Mouse (Mus musculus) hindbrain, embryonic 12.5 days (tissue): ENCODE results near the gene Arhgap27. TPM values are rescaled to one million over a fixed set of nuclear protein-coding genes. Genes with fewer than 3 reads are reported as not detected.

Source experiments
- ATAC-seq: fragments of 200-750 bp; cut with Nextera tagmentation; 2 replicates; pipeline ENCODE4 v1.8.0; 2017; ENCODE audit warnings: moderate TSS enrichment; ENCODE audit not compliant: low FRiP score
- H3K27ac ChIP-seq: fragments of 300-500 bp; sonication (generic); 2 replicates; pipeline ENCODE4 v1.5.1; 2016; ENCODE audit warnings: mild to moderate bottlenecking
- H3K27me3 ChIP-seq: fragments of 300-500 bp; sonication (generic); 2 replicates; pipeline ENCODE4 v1.6.1; 2016; ENCODE audit warnings: mild to moderate bottlenecking
- H3K36me3 ChIP-seq: fragments of 300-500 bp; sonication (generic); 2 replicates; pipeline ENCODE4 v1.6.1; 2016; ENCODE audit warnings: mild to moderate bottlenecking
- H3K4me1 ChIP-seq: fragments of 300-500 bp; sonication (generic); 2 replicates; pipeline ENCODE4 v1.6.1; 2016
- H3K4me2 ChIP-seq: fragments of 300-500 bp; sonication (generic); replicated peaks from 2 replicates; pipeline ENCODE4 v1.6.1; 2016; ENCODE audit warnings: mild to moderate bottlenecking
- H3K4me3 ChIP-seq: fragments of 300-500 bp; sonication (generic); 2 replicates; pipeline ENCODE4 v1.5.1; 2016; ENCODE audit warnings: mild to moderate bottlenecking
- H3K9ac ChIP-seq: fragments of 300-500 bp; sonication (generic); 2 replicates; pipeline ENCODE4 v1.6.1; 2016; ENCODE audit warnings: mild to moderate bottlenecking, moderate library complexity
- H3K9me3 ChIP-seq: fragments of 300-500 bp; sonication (generic); replicated peaks from 2 replicates; pipeline ENCODE4 v1.6.1; 2016; ENCODE audit warnings: mild to moderate bottlenecking
- WGBS: fragments of 180-500 bp; shearing (Covaris S2); methylation state at CpG from one replicate; pipeline ENCODE4 v1.1.7; 2016; 5-methylcytosine and 5-hydroxymethylcytosine counted together
- polyA plus RNA-seq: library from polyadenylated mRNA; unstranded; fragments of >200 nt; fragmentation: Nextera tagmentation; extraction: Ambion mirVana; gene quantifications from 2 replicates; pipeline ENCODE4 v1.2.1, GENCODE M21; 2016

The Arhgap27 gene
- polyA plus RNA-seq, 1 experiment from 2014 or later = 5.9 TPM

DNA sequence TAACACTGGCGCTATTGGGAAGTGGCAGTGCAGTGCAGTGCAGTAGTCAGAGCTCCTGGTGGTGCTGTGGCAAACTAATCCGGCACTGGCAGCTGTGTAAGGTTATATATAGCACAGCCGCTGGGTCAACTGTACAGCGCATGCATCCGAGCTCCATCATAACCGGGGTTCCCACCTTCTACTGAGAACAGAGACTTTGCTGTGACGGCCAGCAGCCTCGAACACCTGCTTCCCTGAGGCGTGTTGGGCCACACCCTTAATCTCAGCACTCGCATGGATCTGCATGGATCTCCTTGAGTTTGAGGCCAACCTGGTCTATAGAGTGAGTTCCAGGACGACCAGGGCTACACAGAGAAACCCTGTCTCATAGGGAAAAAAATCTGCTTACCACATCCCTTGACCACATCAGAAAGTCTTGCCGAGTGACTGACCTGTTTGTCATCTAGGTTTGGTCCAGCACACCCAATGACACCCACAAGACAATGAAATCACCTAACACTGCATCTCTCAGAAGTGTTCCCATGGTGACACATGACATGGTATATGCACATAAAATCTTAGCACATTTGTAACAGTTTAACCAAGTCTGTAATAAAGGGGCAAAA is 12.7 kb downstream of the Arhgap27 start:
- 91% methylated on average over 12 of the region's 12 CpGs for WGBS
- no peak overlapping the region for H3K27ac ChIP-seq
- no peak for ATAC-seq
- H3K9ac ChIP-seq = no peak overlapping the region
- H3K27me3 ChIP-seq = peaks cover 9% of the 10 kb centered on the region
- no peak overlapping the region for H3K4me3 ChIP-seq
- peaks cover 6% of the 10 kb centered on the region; the same call in 1 of the 2 replicates for H3K4me1 ChIP-seq
- no peaks in the 10 kb centered on the region for H3K36me3 ChIP-seq
- H3K4me2 ChIP-seq = no peak overlapping the region
- H3K9me3 ChIP-seq = 0 out of 2 replicates have a peak, but pooled peaks cover 9% of the 10 kb centered on the region

DNA sequence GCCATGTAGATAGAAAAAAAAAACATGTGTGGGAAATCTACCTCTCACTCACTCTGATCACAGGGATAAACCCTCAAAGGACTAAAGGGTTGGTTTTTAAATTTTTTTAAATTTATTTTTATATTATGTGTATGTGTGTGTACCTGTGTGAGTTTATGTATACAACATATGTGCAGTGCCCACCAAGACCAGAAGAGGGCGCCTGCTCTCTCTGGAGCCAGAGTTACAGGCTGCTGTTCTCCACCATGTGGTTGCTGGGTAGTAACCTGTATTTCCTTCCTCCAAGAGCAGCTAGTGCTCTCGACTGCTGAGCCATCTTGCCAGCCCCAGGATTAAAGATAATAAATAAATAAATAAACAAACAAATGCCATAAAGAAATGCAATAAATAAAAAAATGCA is 13.8 kb downstream of the Arhgap27 start:
- Histone ChIP-seq H3K4me3 (no peak overlapping the region), H3K27me3 (peaks cover 4% of the 10 kb centered on the region; the same call in 1 of the 2 replicates), H3K36me3 (no peaks in the 10 kb centered on the region), H3K9ac (no peak overlapping the region), H3K9me3 (0 out of 2 replicates have a peak, but pooled peaks cover 9% of the 10 kb centered on the region), H3K4me1 (no peaks in the 10 kb centered on the region), H3K4me2 (no peak overlapping the region), H3K27ac (no peak overlapping the region)
- ATAC-seq = no peak
- WGBS = 79% methylated on average over 2 of the region's 2 CpGs

DNA sequence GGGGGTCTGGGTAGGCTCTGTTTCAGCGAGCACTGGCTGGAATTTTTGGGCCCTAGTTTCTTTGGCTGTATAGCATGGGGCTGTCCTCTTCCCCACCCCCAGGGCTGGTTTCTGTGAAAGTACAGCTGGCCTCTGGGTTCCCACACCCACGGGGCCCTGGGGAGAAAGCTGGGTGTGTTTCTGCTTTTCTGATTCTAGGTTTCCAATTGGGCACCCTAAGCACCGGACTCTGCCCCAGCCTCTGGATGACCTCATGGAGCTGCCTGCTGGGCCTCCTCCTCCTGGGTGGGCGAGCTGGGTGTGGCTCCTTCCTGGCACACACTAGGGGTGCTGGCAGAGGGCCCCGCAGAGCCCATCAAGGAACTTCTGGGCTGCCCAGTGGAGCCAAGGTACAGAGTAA is 16.8 kb downstream of the Arhgap27 start:
- H3K4me1 ChIP-seq = no peaks in the 10 kb centered on the region
- WGBS = 78% methylated on average over 5 of the region's 5 CpGs
- H3K27ac ChIP-seq = no peak overlapping the region
- ATAC-seq = no peak
- no peaks in the 10 kb centered on the region for H3K36me3 ChIP-seq
- H3K27me3 ChIP-seq = peaks cover 9% of the 10 kb centered on the region; the same call in 1 of the 2 replicates
- no peak overlapping the region for H3K9ac ChIP-seq
- no peaks in the 10 kb centered on the region for H3K9me3 ChIP-seq
- H3K4me2 ChIP-seq = no peak overlapping the region
- no peak overlapping the region for H3K4me3 ChIP-seq

DNA sequence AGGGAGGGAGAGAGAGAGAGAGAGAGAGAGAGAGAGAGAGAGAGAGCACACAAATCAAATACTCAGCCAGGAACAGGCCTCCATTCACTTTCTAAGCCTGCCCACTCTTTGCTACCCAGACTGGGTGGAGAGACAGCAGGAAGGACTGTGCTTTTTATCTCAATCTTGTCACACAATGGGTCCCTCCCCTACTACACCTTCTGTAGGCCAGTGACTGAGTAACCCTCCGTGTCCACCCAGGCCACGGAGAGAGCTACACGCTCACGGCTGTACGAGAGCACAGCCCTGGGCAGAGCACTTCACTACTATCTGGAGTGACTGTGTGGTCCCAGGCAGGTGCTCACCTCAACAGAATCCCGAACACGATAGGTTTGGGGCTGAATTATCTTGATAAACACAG is 17.3 kb downstream of the Arhgap27 start:
- no peak for ATAC-seq
- H3K9me3 ChIP-seq = no peaks in the 10 kb centered on the region
- no peak overlapping the region for H3K9ac ChIP-seq
- no peaks in the 10 kb centered on the region for H3K4me1 ChIP-seq
- H3K27me3 ChIP-seq = peaks cover 9% of the 10 kb centered on the region; the same call in 1 of the 2 replicates
- H3K4me3 ChIP-seq = no peak overlapping the region
- H3K4me2 ChIP-seq = no peak overlapping the region
- 77% methylated on average over 7 of the region's 7 CpGs for WGBS
- no peak overlapping the region for H3K27ac ChIP-seq
- H3K36me3 ChIP-seq = no peaks in the 10 kb centered on the region

DNA sequence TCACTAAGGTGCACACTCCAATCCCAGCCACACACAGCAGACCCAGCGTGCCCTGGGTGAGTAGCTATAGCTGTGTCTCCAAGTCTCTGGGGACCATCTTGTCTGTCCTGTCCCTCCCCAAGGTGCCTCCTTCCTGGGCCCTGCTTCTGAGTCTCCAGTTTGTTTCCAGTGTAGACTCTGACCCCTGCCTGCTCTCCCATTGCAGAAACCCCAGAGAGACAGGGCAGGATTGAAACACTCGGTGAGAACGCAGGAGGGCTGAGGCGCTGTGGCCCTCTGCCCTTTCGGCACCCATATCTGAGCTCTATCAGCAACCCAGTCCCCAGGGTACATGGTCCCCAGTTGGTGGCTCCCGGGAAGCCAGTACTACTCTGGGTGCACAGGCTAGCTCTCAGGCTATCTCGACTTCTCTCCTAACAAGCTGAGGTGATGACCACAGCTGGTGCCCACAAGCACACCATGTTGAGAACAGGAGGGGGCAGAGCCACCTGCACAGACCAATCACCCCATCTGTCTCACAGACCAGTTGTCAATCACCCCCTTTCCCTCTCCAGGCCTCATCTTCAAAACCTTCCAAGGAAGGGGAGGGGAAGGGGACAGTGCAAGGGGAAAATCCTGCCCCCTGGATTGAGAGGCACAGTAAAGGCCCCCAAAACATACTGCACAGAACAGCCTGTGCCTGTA is 17.9 kb downstream of the Arhgap27 start:
- Histone ChIP-seq H3K27ac (no peak overlapping the region), H3K36me3 (no peaks in the 10 kb centered on the region), H3K27me3 (peaks cover 9% of the 10 kb centered on the region; the same call in 1 of the 2 replicates), H3K4me1 (0 out of 2 replicates have a peak, but pooled peaks cover 2% of the 10 kb centered on the region), H3K4me2 (no peak overlapping the region), H3K9ac (no peak overlapping the region), H3K4me3 (no peak overlapping the region), H3K9me3 (no peaks in the 10 kb centered on the region)
- ATAC-seq = no peak
- 86% methylated on average over 7 of the region's 7 CpGs for WGBS

DNA sequence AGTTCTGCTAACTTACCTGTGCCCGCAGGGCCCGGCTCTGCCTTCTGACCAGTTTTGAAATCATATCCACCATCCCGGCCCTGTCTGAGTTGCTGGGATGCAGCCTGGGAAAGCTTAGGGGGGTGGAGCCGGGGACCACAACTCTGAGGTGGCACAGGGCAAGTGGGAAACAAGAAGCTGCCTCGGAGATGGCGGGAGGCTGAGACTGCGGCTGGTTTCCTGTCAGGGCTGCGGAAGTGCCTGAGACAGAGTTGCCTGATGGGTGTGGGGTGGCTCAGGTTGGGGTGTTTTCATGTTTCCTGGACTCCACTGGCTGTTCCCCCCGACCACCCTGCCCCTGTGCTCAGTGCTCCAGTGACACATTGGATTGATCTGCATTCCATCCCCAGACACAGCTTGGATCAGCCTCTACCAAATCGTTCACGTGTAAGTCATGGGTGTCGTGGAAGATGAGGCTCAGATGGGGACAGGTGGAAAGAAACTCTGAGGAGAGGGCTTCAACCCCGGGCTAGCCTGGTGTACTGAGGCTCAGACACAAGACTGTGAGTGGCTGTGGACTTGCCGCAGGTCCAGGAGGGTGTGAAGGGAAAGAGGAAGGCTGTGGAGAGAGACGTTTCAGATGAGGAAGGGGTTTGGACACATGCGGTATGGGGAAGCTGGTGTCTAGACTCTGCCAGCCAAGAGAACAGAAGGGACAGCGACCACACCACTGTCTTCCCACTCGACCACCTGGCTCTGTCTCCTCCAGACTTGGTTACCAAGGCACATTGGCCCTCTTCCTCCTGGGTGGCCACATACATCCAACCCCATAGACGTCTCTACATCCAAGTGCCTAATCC is 18.8 kb downstream of the Arhgap27 start:
- Histone ChIP-seq H3K9me3 (no peaks in the 10 kb centered on the region), H3K27ac (no peak overlapping the region), H3K9ac (no peak overlapping the region), H3K4me3 (no peak overlapping the region), H3K4me1 (0 out of 2 replicates have a peak, but pooled peaks cover 5% of the 10 kb centered on the region), H3K27me3 (peaks cover 9% of the 10 kb centered on the region; the same call in 1 of the 2 replicates), H3K36me3 (no peaks in the 10 kb centered on the region), H3K4me2 (no peak overlapping the region)
- ATAC-seq = no peak
- WGBS = 77% methylated on average over 19 of the region's 19 CpGs

DNA sequence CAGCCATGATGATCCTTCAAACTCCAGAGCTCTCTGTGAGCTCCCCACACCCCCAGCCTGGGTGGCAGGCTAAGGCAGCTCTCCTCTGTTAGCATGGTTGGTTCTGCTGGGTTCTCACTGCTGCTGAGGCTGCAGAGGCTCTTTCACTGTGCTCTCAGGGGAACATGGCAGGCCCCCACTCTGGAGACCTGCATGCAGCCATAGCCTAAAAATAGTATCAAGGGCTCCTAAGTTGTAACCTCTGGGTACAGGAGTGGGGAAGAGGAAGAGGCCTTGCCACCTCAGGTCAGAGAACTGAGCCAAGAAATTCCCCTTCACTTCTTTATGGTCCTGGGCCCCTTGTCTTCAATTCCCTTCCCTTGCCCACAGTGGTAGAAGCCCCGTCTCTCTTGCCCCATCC is 19.6 kb downstream of the Arhgap27 start:
- H3K9ac ChIP-seq = no peak overlapping the region
- H3K27me3 ChIP-seq = peaks cover 9% of the 10 kb centered on the region; the same call in 1 of the 2 replicates
- H3K4me3 ChIP-seq = no peak overlapping the region
- no peak overlapping the region for H3K4me2 ChIP-seq
- H3K4me1 ChIP-seq = 0 out of 2 replicates have a peak, but pooled peaks cover 9% of the 10 kb centered on the region
- H3K36me3 ChIP-seq = no peaks in the 10 kb centered on the region
- WGBS = 69% methylated on average over 1 of the region's 1 CpGs
- H3K9me3 ChIP-seq = no peaks in the 10 kb centered on the region
- ATAC-seq = no peak
- no peak overlapping the region for H3K27ac ChIP-seq

DNA sequence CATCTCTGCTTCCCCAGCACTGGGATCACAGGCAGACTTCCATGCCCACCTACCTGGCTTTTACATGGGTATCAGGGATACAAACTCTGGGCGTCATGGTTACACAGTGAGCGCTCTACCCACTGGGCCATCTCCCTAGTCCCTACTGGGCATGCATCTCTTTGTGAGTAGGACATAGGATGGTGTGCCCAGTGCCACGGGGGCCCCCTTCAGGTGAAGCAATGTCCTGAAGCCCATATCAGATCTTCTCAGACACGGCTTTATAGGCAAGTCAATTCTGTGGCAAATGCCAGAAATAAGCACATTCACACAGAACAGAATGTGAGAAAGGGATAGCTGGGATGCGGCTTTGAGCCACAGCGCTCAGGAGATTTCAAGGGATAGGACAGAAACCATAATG is 20.4 kb downstream of the Arhgap27 start:
- H3K27me3 ChIP-seq = peaks cover 9% of the 10 kb centered on the region; the same call in 1 of the 2 replicates
- 83% methylated on average over 6 of the region's 6 CpGs for WGBS
- H3K4me1 ChIP-seq = 0 out of 2 replicates have a peak, but pooled peaks cover 9% of the 10 kb centered on the region
- no peak overlapping the region for H3K27ac ChIP-seq
- H3K9me3 ChIP-seq = no peaks in the 10 kb centered on the region
- no peak overlapping the region for H3K9ac ChIP-seq
- H3K4me3 ChIP-seq = no peak overlapping the region
- H3K4me2 ChIP-seq = no peak overlapping the region
- ATAC-seq = no peak
- H3K36me3 ChIP-seq = no peaks in the 10 kb centered on the region

DNA sequence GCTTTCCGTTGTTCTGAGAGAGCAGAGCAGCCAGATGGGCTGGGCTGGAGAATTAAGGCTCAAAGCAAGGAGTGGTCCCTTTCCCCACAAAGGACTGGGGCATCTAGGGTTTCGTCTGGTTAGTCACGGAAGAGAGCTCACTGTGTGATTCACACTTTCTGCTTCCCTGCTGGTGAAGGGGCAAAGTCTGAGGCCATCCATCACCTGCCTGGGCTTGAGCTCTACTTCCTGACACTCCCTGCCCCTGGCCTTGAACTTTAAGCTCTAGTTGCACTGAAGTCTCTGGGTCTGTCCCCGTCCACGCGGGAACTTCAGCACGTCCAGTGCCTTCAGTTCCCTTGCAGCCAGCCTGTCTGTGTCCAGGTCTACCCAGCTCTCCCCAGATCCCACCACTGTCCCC is 22.8 kb downstream of the Arhgap27 start:
- no peak overlapping the region for H3K9ac ChIP-seq
- no peak for ATAC-seq
- H3K4me2 ChIP-seq = no peak overlapping the region
- no peak overlapping the region for H3K27ac ChIP-seq
- 43% methylated on average over 7 of the region's 7 CpGs for WGBS
- H3K4me3 ChIP-seq = no peak overlapping the region
- 0 out of 2 replicates have a peak, but pooled peaks cover 9% of the 10 kb centered on the region for H3K4me1 ChIP-seq
- no peaks in the 10 kb centered on the region for H3K9me3 ChIP-seq
- peaks cover 5% of the 10 kb centered on the region; the same call in 1 of the 2 replicates for H3K27me3 ChIP-seq
- H3K36me3 ChIP-seq = no peaks in the 10 kb centered on the region

DNA sequence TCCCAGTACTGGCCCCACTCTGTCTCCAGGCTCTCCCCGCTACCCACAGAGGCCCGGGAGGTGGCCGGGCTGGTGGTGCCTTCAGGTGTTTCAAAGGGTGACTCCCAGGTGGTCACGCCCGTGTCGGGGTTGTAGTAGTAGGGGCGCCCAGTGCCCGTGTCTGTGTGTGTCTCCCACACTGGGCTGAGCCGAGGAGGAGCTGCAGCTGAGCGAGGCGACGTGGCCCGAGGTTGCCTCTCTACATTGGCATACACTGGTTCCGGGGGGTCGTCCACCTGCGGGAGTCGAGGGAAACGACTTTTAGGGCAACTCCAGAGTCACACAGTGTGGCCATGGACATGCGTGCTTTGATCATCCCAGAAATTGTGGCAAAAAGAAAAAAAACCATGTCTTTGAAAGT is 23.4 kb downstream of the Arhgap27 start:
- Histone ChIP-seq H3K9ac (no peak overlapping the region), H3K36me3 (no peaks in the 10 kb centered on the region), H3K4me2 (peak overlapping the region; percentile 35), H3K4me1 (0 out of 2 replicates have a peak, but pooled peaks cover 9% of the 10 kb centered on the region), H3K27me3 (peaks cover 5% of the 10 kb centered on the region), H3K9me3 (no peaks in the 10 kb centered on the region), H3K27ac (no peak overlapping the region), H3K4me3 (no peak overlapping the region)
- 75% methylated on average over 19 of the region's 19 CpGs for WGBS
- no peak for ATAC-seq

DNA sequence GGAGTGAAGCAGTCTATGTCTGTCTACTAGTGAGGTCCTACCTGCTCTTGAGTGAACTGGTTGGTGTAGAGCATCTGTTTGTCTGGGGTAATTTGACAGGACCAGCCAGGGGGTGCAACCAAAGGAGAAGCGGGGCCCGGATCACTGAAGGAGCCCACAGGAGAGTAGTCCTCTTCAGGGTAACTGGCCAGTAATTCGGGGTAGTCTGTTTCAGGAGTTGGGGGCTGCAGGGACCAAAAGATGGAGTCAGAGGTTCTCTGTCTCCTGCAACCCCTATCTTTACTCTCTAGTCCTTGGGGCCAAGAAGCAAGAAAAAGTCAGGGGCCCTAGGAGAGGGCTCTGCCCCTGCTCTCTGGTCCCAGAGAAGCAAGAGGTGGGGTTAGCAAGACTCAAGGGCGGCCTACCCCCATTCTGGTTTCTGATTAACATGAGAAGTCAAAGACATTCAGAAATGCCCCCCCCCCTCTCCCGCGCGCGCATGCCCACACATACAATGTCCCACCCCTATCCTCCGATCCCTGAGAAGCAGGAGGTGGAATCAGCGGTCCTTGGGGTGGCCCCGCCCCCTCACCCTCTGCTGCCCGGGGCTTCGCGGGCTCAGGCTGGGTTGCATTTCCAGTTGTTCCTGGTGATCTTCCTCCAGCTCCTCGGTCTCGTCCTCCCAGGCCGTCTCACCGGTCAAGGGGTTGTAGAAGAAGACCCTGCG is 23.9 kb downstream of the Arhgap27 start:
- peaks cover 11% of the 10 kb centered on the region for H3K27me3 ChIP-seq
- no peaks in the 10 kb centered on the region for H3K9me3 ChIP-seq
- peak overlapping the region; percentile 35 for H3K4me2 ChIP-seq
- H3K9ac ChIP-seq = no peak overlapping the region
- 44% methylated on average over 19 of the region's 19 CpGs for WGBS
- no peak for ATAC-seq
- H3K4me3 ChIP-seq = no peak overlapping the region
- H3K27ac ChIP-seq = no peak overlapping the region
- no peaks in the 10 kb centered on the region for H3K36me3 ChIP-seq
- H3K4me1 ChIP-seq = 0 out of 2 replicates have a peak, but pooled peaks cover 9% of the 10 kb centered on the region
